Comparison of ENCODE assay signal across 8 mouse cellular contexts in genomic region chr4:132515369-132516155, GRCm38 (mm10). TPM values are rescaled to one million over a fixed set of nuclear protein-coding genes. Genes with fewer than 3 reads are reported as not detected.
DNase-seq lines count a peak whose midpoint lies in the region; ATAC-seq and TF ChIP-seq lines count a peak whose summit lies in the region.

No protein-coding gene starts in this region.

- no peaks in the 10 kb centered on the region for H3K27me3 ChIP-seq in MEL (ENCODE audit: control insufficient read depth in 1 of 2, insufficient read depth in 2 of 2, low read length in 2 of 2)
- no peaks in the 10 kb centered on the region for H3K27me3 ChIP-seq in cerebellum, adult 2 months (ENCODE audit: control insufficient read depth, insufficient read depth, low read length)
- no peaks in the 10 kb centered on the region for H3K27me3 ChIP-seq in forebrain, postnatal 0 days (ENCODE audit: insufficient read depth, low read length)
- no peaks in the 10 kb centered on the region for H3K27me3 ChIP-seq in lung, embryonic 16.5 days (ENCODE audit: control insufficient read depth, insufficient read depth, low read depth, low read length)

- H3K27ac ChIP-seq in MEL (ENCODE audit: control insufficient read depth, low read depth, low read length): peak overlapping the region; percentile 92
- peak overlapping the region; percentile 49; the same call in 1 of the 2 replicates for H3K27ac ChIP-seq in cerebellum, adult 2 months (ENCODE audit: insufficient read depth, low read length)
- peak overlapping the region; percentile 51; the same call in 1 of the 2 replicates for H3K27ac ChIP-seq in forebrain, postnatal 0 days (ENCODE audit: low read depth, low read length)
- peak overlapping the region; percentile 91 for H3K27ac ChIP-seq in lung, embryonic 16.5 days (ENCODE audit: low read length)

- 18% methylated on average over 22 of the region's 22 CpGs for WGBS in cerebellum, adult 2 months
- WGBS in forebrain, postnatal 0 days: 21% methylated on average over 22 of the region's 22 CpGs
- 17% methylated on average over 22 of the region's 22 CpGs for WGBS in lung, embryonic 16.5 days

- H3K36me3 ChIP-seq in MEL (ENCODE audit: control insufficient read depth in 1 of 2, insufficient read depth in 2 of 2, low read length in 2 of 2): peaks cover 0 to 28% of the 10 kb centered on the region in 2 experiments; a peak in 2 of 4 replicates
- H3K36me3 ChIP-seq in forebrain, postnatal 0 days (ENCODE audit: insufficient read depth): no peaks in the 10 kb centered on the region
- H3K36me3 ChIP-seq in lung, embryonic 16.5 days (ENCODE audit: control insufficient read depth, insufficient read depth, low read length): no peaks in the 10 kb centered on the region

- peaks cover 16 to 18% of the 10 kb centered on the region in 2 experiments for H3K4me1 ChIP-seq in MEL (ENCODE audit: control insufficient read depth in 1 of 2, insufficient read depth in 2 of 2, low read length in 2 of 2)
- no peaks in the 10 kb centered on the region for H3K4me1 ChIP-seq in cerebellum, adult 2 months (ENCODE audit: control insufficient read depth, insufficient read depth, low read length)
- H3K4me1 ChIP-seq in forebrain, postnatal 0 days (ENCODE audit: insufficient read depth): 0 out of 2 replicates have a peak, but pooled peaks cover 3% of the 10 kb centered on the region
- peaks cover 12% of the 10 kb centered on the region; the same call in 1 of the 2 replicates for H3K4me1 ChIP-seq in lung, embryonic 16.5 days (replicated peaks; ENCODE audit: control insufficient read depth, insufficient read depth, low read length)

- peaks cover 7% of the 10 kb centered on the region; the same call in 1 of the 2 replicates for H3K79me2 ChIP-seq in MEL (ENCODE audit: control insufficient read depth, insufficient read depth, low read length, poor library complexity)

- H3K4me2 ChIP-seq in forebrain, postnatal 0 days (ENCODE audit: low read depth): peak overlapping the region; percentile 88
- peak overlapping the region; percentile 79 for H3K4me2 ChIP-seq in lung, embryonic 16.5 days (ENCODE audit: low read depth, low read length)

- peak overlapping the region; percentile 95 for H3K9ac ChIP-seq in MEL (ENCODE audit: control insufficient read depth, low read depth, low read length, poor library complexity, severe bottlenecking)
- peak overlapping the region; percentile 29 for H3K9ac ChIP-seq in forebrain, postnatal 0 days
- peak overlapping the region; percentile 46 for H3K9ac ChIP-seq in lung, embryonic 16.5 days (ENCODE audit: low read length)

- peak overlapping the region; percentile 55 to 63 for H3K4me3 ChIP-seq in MEL (ENCODE audit: control insufficient read depth in 1 of 2, insufficient read depth in 1 of 2, low read depth in 2 of 2, low read length in 2 of 2)
- peak overlapping the region; percentile 74 for H3K4me3 ChIP-seq in cerebellum, adult 2 months (replicated peaks; ENCODE audit: insufficient read depth, low read depth, low read length)
- peak overlapping the region; percentile 44 for H3K4me3 ChIP-seq in forebrain, postnatal 0 days (ENCODE audit: low read depth, low read length)
- H3K4me3 ChIP-seq in lung, embryonic 16.5 days (ENCODE audit: low read length): peak overlapping the region; percentile 53

- no peak for TF ChIP-seq RAD21 in MEL (IDR thresholded peaks at IDR 0.05; ENCODE audit: low read depth, low read length)

- DNase-seq in MEL (ENCODE audit: low read depth, low spot score): peak; percentile 99
- peak; percentile 83 to 93 for DNase-seq in cerebellum, adult 2 months
- peak; percentile 95 for DNase-seq in forebrain, postnatal 0 days
- peak; percentile 86 for DNase-seq in layer of hippocampus, adult 9-10 months (ENCODE audit: low spot score)
- DNase-seq in ovary, postnatal 10 days (ENCODE audit: low spot score): peak; percentile 66
- peak; percentile 88 to 91 for DNase-seq in thymus, postnatal 10 days (ENCODE audit: low spot score in 2 of 2)

- TF ChIP-seq POLR2A in MEL (IDR thresholded peaks at IDR 0.05; ENCODE audit: control insufficient read depth in 1 of 2, insufficient read depth in 1 of 2, low read depth in 1 of 2, low read length in 2 of 2, poor library complexity in 1 of 2): peak; percentile 70 to 72
- TF ChIP-seq POLR2A in cerebellum, adult 2 months (IDR thresholded peaks at IDR 0.05; ENCODE audit: borderline replicate concordance, insufficient read depth, low read length): peak; percentile 59; the same call in 1 of the 2 replicates

- no peak for TF ChIP-seq EP300 in MEL (IDR thresholded peaks at IDR 0.05; ENCODE audit: low read depth in 1 of 2, low read length in 2 of 2)

- H3K9me3 ChIP-seq in MEL (replicated peaks; ENCODE audit: insufficient read depth, low read length): no peaks in the 10 kb centered on the region
- H3K9me3 ChIP-seq in forebrain, postnatal 0 days (ENCODE audit: low read length): no peaks in the 10 kb centered on the region
- H3K9me3 ChIP-seq in lung, embryonic 16.5 days (ENCODE audit: control insufficient read depth, low read length): no peaks in the 10 kb centered on the region

- TF ChIP-seq CTCF in MEL (IDR thresholded peaks at IDR 0.05 in 2 of 3, conservative IDR thresholded peaks at IDR 0.05 in 1 of 3; ENCODE audit: control insufficient read depth in 1 of 3, insufficient read depth in 1 of 3, low read depth in 2 of 3, low read length in 3 of 3, poor library complexity in 1 of 3, severe bottlenecking in 1 of 3): no peak
- TF ChIP-seq CTCF in cerebellum, adult 2 months (IDR thresholded peaks at IDR 0.05; ENCODE audit: borderline replicate concordance, insufficient read depth, low read depth, low read length): no peak
- TF ChIP-seq CTCF in forebrain, postnatal 0 days (IDR thresholded peaks at IDR 0.05; ENCODE audit: low read depth): no peak

- peak; percentile 97 for ATAC-seq in forebrain, postnatal 0 days
- peak; percentile 93 to 94 for ATAC-seq in hematopoietic stem cell, adult 5-6 weeks (replicated peaks in 1 of 2; ENCODE audit: insufficient read depth in 1 of 2, low FRiP score in 2 of 2, low TSS enrichment in 1 of 2, low read depth in 1 of 2, poor library complexity in 2 of 2, severe bottlenecking in 2 of 2)
- peak; percentile 97 for ATAC-seq in lung, embryonic 16.5 days (ENCODE audit: low read depth)

TF ChIP-seq in MEL, 35 proteins besides CTCF, POLR2A, EP300 and RAD21 (continues in another document):
- TF ChIP-seq BHLHE40 (IDR thresholded peaks at IDR 0.05; ENCODE audit: borderline replicate concordance, low read depth, low read length) (no peak), JUND (IDR thresholded peaks at IDR 0.05; ENCODE audit: low read depth, low read length) (no peak), CHD2 (IDR thresholded peaks at IDR 0.05; ENCODE audit: low read length) (0 out of 2 replicates have a peak, but pooled peaks have one; percentile 15), CHD1 (IDR thresholded peaks at IDR 0.05; ENCODE audit: low read depth, low read length) (no peak)

RNA-seq across cellular contexts. Expression of gene Sesn2, which starts 5.3 kb away (rescaled TPM):
- total RNA-seq in MEL (2012; rRNA removed): 9.6 and 38.3 TPM in 2 replicates
- polyA plus RNA-seq in MEL (2012; ENCODE audit: insufficient read depth in 1 of 2, insufficient read length in 2 of 2, low read depth in 1 of 2, low replicate concordance in 2 of 2, missing spikeins in 1 of 2): 10 to 100 TPM in 1 of 2 experiments, not detected in 1; 27.5 TPM
- 9.8 and 10.2 TPM in 2 replicates for polyA plus RNA-seq in cerebellum, adult 2 months (2012; rRNA removed)
- 6.3 and 15.1 TPM in 2 replicates for total RNA-seq in forebrain, postnatal 0 days (2014; rRNA removed)
- 6.9 and 9.0 TPM in 2 replicates for polyA plus RNA-seq in forebrain, postnatal 0 days (2015; fragmentation: Nextera tagmentation; extraction: Ambion mirVana)
- 3.9 and 4.0 TPM in 2 replicates for total RNA-seq in hematopoietic stem cell, adult 5-6 weeks (2017)
- polyA plus RNA-seq in lung, embryonic 16.5 days (2015; fragmentation: Nextera tagmentation; extraction: Ambion mirVana): 10.6 and 12.3 TPM in 2 replicates

RNA-seq across cellular contexts. Expression of gene Atpif1, which starts 17.9 kb away (rescaled TPM):
- 492 and 730 TPM in 2 replicates for total RNA-seq in MEL (2012; rRNA removed)
- polyA plus RNA-seq in MEL (2012; ENCODE audit: insufficient read depth in 1 of 2, insufficient read length in 2 of 2, low read depth in 1 of 2, low replicate concordance in 2 of 2, missing spikeins in 1 of 2): 100 to 1,000 TPM in 1 of 2 experiments, not detected in 1; 566 TPM
- 569 and 629 TPM in 2 replicates for polyA plus RNA-seq in cerebellum, adult 2 months (2012; rRNA removed)
- 898 and 1,334 TPM in 2 replicates for total RNA-seq in forebrain, postnatal 0 days (2014; rRNA removed)
- 1,829 and 2,415 TPM in 2 replicates for polyA plus RNA-seq in forebrain, postnatal 0 days (2015; fragmentation: Nextera tagmentation; extraction: Ambion mirVana)
- 937 and 1,217 TPM in 2 replicates for total RNA-seq in hematopoietic stem cell, adult 5-6 weeks (2017)
- polyA plus RNA-seq in lung, embryonic 16.5 days (2015; fragmentation: Nextera tagmentation; extraction: Ambion mirVana): 976 and 986 TPM in 2 replicates

RNA-seq across cellular contexts. Expression of gene Dnajc8, which starts 19.8 kb away (rescaled TPM):
- total RNA-seq in MEL (2012; rRNA removed): 110 and 115 TPM in 2 replicates
- polyA plus RNA-seq in MEL (2012; ENCODE audit: insufficient read depth in 1 of 2, insufficient read length in 2 of 2, low read depth in 1 of 2, low replicate concordance in 2 of 2, missing spikeins in 1 of 2): 100 to 1,000 TPM in 1 of 2 experiments, not detected in 1; 246 TPM
- 97.2 and 116 TPM in 2 replicates for polyA plus RNA-seq in cerebellum, adult 2 months (2012; rRNA removed)
- total RNA-seq in forebrain, postnatal 0 days (2014; rRNA removed): 103 and 111 TPM in 2 replicates
- polyA plus RNA-seq in forebrain, postnatal 0 days (2015; fragmentation: Nextera tagmentation; extraction: Ambion mirVana): 151 and 165 TPM in 2 replicates
- total RNA-seq in hematopoietic stem cell, adult 5-6 weeks (2017): 354 and 422 TPM in 2 replicates
- 159 and 171 TPM in 2 replicates for polyA plus RNA-seq in lung, embryonic 16.5 days (2015; fragmentation: Nextera tagmentation; extraction: Ambion mirVana)

RNA-seq across cellular contexts. Expression of gene Ptafr, which starts 48.3 kb away (rescaled TPM):
- not detected in 2 replicates for total RNA-seq in MEL (2012; rRNA removed)
- under 1 TPM in 1 of 2 experiments, not detected in 1; 0.06 TPM for polyA plus RNA-seq in MEL (2012; ENCODE audit: insufficient read depth in 1 of 2, insufficient read length in 2 of 2, low read depth in 1 of 2, low replicate concordance in 2 of 2, missing spikeins in 1 of 2)
- polyA plus RNA-seq in cerebellum, adult 2 months (2012; rRNA removed): 0.40 and 0.41 TPM in 2 replicates
- total RNA-seq in forebrain, postnatal 0 days (2014; rRNA removed): 0.38 TPM in 2 replicates
- 0.23 and 0.38 TPM in 2 replicates for polyA plus RNA-seq in forebrain, postnatal 0 days (2015; fragmentation: Nextera tagmentation; extraction: Ambion mirVana)
- total RNA-seq in hematopoietic stem cell, adult 5-6 weeks (2017): 7.7 and 16.6 TPM in 2 replicates
- 1.1 and 1.2 TPM in 2 replicates for polyA plus RNA-seq in lung, embryonic 16.5 days (2015; fragmentation: Nextera tagmentation; extraction: Ambion mirVana)

RNA-seq across cellular contexts. Expression of gene Med18, which starts 51.8 kb away (rescaled TPM):
- 26.8 and 32.9 TPM in 2 replicates for total RNA-seq in MEL (2012; rRNA removed)
- polyA plus RNA-seq in MEL (2012; ENCODE audit: insufficient read depth in 1 of 2, insufficient read length in 2 of 2, low read depth in 1 of 2, low replicate concordance in 2 of 2, missing spikeins in 1 of 2): 10 to 100 TPM in 1 of 2 experiments, not detected in 1; 13.4 TPM
- 5.5 and 6.3 TPM in 2 replicates for polyA plus RNA-seq in cerebellum, adult 2 months (2012; rRNA removed)
- 11.5 and 18.5 TPM in 2 replicates for total RNA-seq in forebrain, postnatal 0 days (2014; rRNA removed)
- polyA plus RNA-seq in forebrain, postnatal 0 days (2015; fragmentation: Nextera tagmentation; extraction: Ambion mirVana): 12.0 and 15.4 TPM in 2 replicates
- total RNA-seq in hematopoietic stem cell, adult 5-6 weeks (2017): 9.3 and 16.6 TPM in 2 replicates
- polyA plus RNA-seq in lung, embryonic 16.5 days (2015; fragmentation: Nextera tagmentation; extraction: Ambion mirVana): 22.6 and 24.8 TPM in 2 replicates

Comparison
In these comparisons a context has a peak if more than half of its experiments do, and no peak if none do; other contexts are left out.
1. Peak in every context shown above with its lines: DNase-seq, ATAC-seq, H3K4me3 ChIP-seq and H3K27ac ChIP-seq.
2. H3K9ac ChIP-seq: peak in every context shown above with its lines; median percentile 95 in MEL; 46 in lung, embryonic 16.5 days; 29 in forebrain, postnatal 0 days.